Mouse (Mus musculus) liver, adult 2 months (tissue): ENCODE data around the gene Timm17a.
A peak's percentile ranks its signal among the peaks of the same experiment; 100 is the strongest.

Experiments
- CTCF ChIP-seq: fragments of 200-500 bp; IDR thresholded peaks from 2 replicates; pipeline ENCODE4 v1.5.1; 2011; ENCODE audit warnings: low read depth, low read length, control low read depth
- POLR2A ChIP-seq: fragments of 200-500 bp; IDR thresholded peaks from 2 replicates; pipeline ENCODE4 v1.6.1; 2011; ENCODE audit warnings: low read length, control low read depth; ENCODE audit not compliant: insufficient read depth; ENCODE audit errors: extremely low read depth

DNA sequence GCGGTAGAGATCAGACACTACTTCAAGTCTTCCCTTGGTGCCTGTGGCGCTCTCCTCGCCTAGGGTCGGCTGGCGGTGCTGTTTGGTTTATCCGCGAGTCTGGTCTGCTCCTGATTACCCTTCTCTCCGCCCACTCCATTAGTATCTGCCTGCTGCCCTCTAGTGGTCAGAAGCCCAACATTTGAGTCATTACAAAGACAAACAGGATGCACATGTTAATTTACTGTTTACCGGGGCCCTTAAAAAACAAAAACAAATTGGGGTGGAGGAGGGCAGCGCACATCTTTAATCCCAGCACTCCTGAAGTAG is 54.5 kb downstream of the Timm17a start:
- TF ChIP-seq POLR2A, result no peak
- peak; percentile 73 for TF ChIP-seq CTCF
